Mouse (Mus musculus): ENCODE data around the gene Cyp2a22.
"Not testable (repeated sequence)": the region's sequence is repeated elsewhere in the genome, so short reads cannot be mapped to it uniquely, and the experiment has no call there.

Cyp2a22 gene

DNA sequence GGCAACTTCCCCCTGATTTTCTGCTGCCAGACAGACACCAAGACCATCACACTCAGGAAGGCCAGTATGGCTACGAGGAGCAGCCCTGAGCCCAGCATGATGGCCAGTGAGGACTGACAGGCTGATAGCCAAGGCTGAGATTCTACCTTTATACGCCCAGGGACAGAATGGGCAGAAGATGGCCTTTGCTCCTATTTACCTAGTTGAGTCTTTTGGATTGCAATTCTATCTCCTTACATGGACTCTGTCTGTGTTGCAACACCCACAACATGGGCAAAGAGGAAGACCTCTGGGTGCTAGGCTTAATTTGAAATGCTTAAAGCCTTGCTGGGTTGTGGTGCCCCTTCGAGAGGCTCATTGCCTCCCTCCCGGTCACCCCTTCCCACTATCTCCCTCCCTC lies at the start of gene Cyp2a22:
TSS of gene Cyp2a22 (minus strand) at position 123 of the 400 bp plus-strand sequence.
- DNase-seq = no peak

DNA sequence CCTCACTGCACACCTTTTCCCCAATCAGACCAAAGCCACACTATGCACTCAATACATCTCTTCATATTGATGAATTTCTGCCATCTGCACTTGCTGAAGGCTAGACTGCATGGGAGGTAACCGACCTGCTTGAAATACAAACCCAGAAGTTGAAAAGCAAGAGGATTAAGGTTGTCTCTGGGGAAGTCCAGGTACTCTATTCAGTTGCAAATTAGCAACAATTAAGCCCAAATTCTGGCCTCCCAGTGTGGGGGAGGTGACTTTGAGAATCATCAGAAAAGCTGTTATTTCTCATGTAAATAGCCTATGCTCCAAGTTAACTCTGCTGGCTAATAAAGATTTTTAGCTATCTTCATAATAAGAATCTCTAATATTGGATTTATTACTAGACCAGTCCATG lies 44.0 kb upstream of the Cyp2a22 start:
- not testable (repeated sequence) for DNase-seq

DNA sequence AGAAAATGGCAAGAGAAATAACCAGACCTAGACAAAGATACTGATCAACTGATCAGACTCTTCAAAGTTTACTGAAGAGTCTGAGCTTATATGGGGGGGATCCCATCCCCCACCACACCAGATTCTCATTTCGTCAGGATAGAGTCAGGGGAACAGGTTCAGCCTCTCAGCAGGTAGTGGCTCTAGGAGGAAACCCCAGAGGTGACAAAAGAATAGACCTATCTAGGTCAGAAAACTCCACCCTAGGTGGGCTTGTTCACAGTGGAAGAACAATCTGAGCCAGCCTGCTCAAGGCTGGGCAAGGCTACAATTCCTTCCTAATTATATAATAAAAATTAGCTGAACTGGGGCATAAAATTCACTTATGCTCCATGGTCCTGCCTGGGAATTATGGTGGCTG lies 43.4 kb upstream of the Cyp2a22 start:
- DNase-seq = no peak

DNA sequence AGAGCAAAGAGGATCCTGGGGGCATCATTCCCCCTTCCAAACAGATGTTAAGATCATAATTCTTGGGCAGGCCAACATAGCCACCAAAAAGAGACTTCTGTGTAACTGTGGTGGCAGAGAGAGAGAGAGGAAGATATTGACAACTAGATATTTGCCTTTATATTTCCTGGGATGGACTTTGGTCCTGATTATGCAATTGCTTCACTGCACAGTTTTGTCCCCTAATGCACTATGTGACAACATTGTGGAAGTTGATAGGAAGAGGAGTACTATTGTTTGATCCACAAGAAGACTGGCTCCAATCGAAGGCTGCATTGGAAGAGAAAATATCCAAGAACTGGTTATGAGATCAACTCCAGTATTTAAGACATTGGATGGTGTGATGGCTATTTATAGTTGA lies 42.8 kb upstream of the Cyp2a22 start:
- DNase-seq = not testable (repeated sequence)

DNA sequence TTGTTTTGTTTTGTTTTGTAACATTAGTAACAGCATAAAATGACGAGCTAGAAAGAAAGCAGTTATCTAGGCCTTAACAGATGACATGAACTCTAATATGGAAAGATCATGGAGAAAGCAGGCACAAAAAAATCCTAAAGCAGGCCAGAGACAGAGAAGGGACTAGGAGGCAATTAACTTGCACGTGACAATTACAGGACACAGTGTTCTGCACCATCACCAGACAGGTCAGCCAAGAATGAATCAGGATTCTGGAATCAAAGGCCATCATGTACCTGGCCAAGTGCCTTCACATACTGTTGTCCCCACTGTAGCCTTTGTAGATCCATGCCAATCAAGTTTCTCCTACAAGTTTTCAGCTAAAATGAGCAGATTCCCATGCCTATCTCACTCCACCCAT lies 42.3 kb upstream of the Cyp2a22 start:
- not testable (repeated sequence) for DNase-seq

DNA sequence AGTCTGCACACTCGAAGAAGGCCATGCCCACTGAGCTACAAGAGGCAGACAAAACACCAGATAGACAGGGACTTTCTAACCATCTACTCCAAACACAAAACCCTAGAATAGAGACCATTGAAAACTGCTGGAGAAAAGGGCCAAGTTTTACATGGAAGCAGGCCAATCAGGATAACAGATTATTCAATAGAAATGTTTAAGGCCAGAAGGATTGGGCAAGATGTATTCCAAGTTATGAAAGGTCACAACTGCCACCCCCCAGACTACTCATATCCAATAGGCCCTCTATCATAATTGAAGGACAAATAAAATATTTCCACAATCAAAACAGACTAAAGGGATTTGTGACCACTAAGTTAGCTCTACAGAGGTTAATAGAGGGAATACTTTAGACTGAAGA lies 23.2 kb upstream of the Cyp2a22 start:
- not testable (repeated sequence) for DNase-seq

DNA sequence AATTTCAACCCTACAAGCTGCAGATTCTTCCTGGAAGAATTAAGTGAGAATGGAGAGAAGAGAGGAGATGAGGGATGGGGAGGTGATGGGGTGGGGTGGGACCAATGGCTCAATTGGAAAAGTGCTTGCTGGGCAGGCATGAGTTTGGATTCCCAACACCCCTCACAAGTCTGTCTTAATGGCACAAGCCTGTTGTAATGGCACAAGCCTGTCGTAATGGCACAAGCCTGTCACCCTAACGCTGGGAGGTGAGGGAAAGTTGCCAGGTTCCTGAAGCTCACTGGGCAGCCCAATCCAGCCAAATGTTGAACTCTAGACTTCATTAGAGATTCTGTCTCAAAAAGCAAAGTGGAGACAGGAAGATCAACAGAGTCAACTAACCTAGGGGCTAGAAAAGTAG lies 14.1 kb upstream of the Cyp2a22 start:
- DNase-seq = not testable (repeated sequence)

DNA sequence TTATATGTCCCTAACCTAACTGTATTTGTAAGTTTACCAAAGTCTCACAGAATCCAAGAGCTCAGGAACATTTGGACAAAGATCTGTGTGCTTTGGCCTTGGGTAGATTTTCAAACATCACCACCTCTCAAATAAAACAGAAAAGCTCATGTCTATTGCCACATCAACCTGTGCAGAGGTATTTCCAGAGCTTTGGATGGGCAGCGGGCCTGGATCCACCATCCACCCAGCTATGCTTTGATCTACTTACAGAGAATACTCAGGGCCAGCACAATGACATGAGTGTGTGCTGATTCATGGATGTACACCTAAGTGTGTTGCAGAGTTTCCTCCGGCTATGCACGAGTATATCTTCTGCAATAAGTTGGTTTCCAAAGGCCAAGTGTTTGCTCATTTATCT lies 13.5 kb upstream of the Cyp2a22 start:
- not testable (repeated sequence) for DNase-seq

DNA sequence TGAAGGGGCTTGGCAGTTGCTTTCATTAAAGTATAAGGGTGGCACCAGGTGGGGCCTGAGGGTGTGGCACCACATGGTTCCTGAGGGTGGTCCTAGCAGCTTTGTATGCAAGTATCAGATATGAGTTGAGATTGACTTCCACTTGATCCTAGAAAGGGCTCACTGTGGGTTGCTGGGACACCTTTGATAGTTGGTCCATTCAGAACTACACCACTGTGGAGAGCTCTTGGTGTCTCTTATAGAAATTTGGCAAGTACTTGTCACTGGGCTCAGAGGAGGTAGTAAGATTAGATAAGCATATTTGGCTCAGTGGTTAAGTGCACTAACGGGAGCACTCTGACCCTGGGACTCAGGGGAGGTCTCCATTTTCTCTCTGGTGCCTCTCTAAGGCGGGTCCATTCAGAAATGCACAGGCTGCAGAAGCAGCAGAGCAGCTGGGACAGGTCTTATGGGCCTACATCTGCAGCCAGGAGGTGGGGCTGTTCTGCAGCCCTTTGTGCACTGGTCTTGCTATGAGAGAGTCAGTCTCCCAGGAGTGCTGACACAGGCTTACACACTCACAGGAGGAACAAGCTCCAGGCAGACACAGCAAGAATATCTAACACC lies 2.2 kb upstream of the Cyp2a22 start:
- not testable (repeated sequence) for DNase-seq

DNA sequence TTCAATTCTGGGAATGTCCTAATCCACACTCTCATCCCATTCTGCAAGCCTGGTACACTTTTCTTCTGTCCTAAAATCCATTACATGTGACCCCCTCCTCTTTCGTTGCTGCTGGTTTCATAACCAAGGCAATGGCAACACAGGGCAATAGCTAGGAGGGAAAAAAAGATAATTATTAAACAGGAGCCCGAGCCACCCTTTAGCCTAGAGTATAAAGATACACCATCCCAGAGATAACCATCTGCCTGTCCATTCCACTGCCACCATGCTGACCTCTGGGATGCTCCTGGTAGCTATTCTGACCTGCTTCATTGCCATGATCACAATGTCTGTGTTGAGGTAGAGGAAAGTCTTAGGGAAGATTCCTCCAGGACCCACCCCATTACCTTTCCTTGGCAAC lies 22.1 kb downstream of the Cyp2a22 start:
- not testable (repeated sequence) for DNase-seq

Data from cerebellum, adult 11-12 months (tissue).